Mouse (Mus musculus): ENCODE measurements at regions not wholly inside any gene's neighbourhood (a gene's known extent, or its start where the extent isn't known, plus 50 kb on each side); places are given as distances from the start of the nearest gene placed in this dataset.

DNA sequence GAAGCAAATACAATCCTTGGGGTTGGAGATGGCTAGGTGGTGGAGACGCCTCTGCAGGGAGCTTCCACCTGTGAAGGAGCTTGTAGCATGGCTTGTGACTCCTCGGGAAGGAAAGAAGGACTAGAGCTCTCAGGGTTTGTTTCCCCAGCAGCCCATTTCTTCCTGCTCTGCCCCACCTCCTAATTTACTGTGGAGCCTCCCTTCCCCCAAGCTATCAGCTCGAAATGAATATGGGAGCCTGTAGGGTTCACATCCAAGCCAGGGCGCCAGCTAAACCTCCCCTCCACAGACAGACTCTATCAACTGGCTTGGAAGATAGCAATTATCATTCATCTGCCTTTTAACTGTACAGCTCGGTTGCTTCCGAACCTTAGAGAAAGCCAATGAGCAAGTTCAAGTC lies 70.3 kb upstream of the Slc4a7 start:
- H3K4me3 ChIP-seq (ENCODE audit: inconsistent target), result no peak overlapping the region
- H3K27ac ChIP-seq, result no peak overlapping the region
- WGBS (ENCODE audit: missing documents), result 97% methylated on average over 6 of the region's 6 CpGs
- H3K36me3 ChIP-seq (ENCODE audit: inconsistent target), result no peaks in the 10 kb centered on the region
- no peaks in the 10 kb centered on the region for H3K79me2 ChIP-seq (ENCODE audit: inconsistent target)

DNA sequence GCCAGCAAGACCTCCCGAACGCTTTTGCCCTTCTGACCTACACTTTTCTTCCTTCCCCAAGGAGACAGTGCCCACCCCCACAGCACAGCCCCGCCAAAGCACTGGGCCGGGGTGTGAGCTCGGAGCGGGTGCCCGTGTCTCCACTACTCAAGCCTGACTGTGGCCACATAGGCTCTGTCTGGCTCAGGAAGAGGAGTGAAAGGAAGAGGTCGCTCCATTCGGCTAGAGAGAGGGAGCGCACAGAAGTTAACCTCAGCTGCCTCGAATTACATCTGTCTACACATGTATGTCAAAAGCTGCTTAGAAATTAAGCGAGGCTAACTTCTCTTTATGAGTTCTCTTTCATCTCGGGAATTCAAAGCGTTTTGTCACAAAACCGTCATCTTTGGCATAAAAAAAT lies 69.6 kb upstream of the Slc4a7 start:
- 25% methylated on average over 14 of the region's 15 CpGs for WGBS (ENCODE audit: missing documents)
- Histone ChIP-seq H3K36me3 (ENCODE audit: inconsistent target) (no peaks in the 10 kb centered on the region), H3K79me2 (ENCODE audit: inconsistent target) (no peaks in the 10 kb centered on the region), H3K27ac (peak overlapping the region; percentile 87), H3K4me3 (ENCODE audit: inconsistent target) (peak overlapping the region; percentile 26; the same call in 1 of the 2 replicates)

- WGBS (ENCODE audit: missing documents), result 2% methylated on average over 21 of the region's 22 CpGs
- no peaks in the 10 kb centered on the region for H3K79me2 ChIP-seq (ENCODE audit: inconsistent target)
- peak overlapping the region; percentile 26 for H3K4me3 ChIP-seq (ENCODE audit: inconsistent target)
- H3K36me3 ChIP-seq (ENCODE audit: inconsistent target), result no peaks in the 10 kb centered on the region
- peak overlapping the region; percentile 87 for H3K27ac ChIP-seq
Observed at GRCm38 (mm10) chr14:14632951-14633931, 68.8 kb upstream of the Slc4a7 start.

- no peaks in the 10 kb centered on the region for H3K79me2 ChIP-seq (ENCODE audit: inconsistent target)
- H3K27ac ChIP-seq, result peak overlapping the region; percentile 87
- no peaks in the 10 kb centered on the region for H3K36me3 ChIP-seq (ENCODE audit: inconsistent target)
- 71% methylated on average over 2 of the region's 2 CpGs for WGBS (ENCODE audit: missing documents)
- H3K4me3 ChIP-seq (ENCODE audit: inconsistent target), result peak overlapping the region; percentile 26
Observed at GRCm38 (mm10) chr14:14634021-14634420, 68.1 kb upstream of the Slc4a7 start.

- Histone ChIP-seq H3K36me3 (ENCODE audit: inconsistent target) (no peaks in the 10 kb centered on the region), H3K79me2 (ENCODE audit: inconsistent target) (no peaks in the 10 kb centered on the region), H3K27ac (peak overlapping the region; percentile 61), H3K4me3 (ENCODE audit: inconsistent target) (no peak overlapping the region)
- 63% methylated on average over 7 of the region's 7 CpGs for WGBS (ENCODE audit: missing documents)
Observed at GRCm38 (mm10) chr14:14639102-14640015, 62.7 kb upstream of the Slc4a7 start.

- Histone ChIP-seq H3K27ac (peak overlapping the region; percentile 61), H3K36me3 (ENCODE audit: inconsistent target) (no peaks in the 10 kb centered on the region), H3K4me3 (ENCODE audit: inconsistent target) (no peak overlapping the region), H3K79me2 (ENCODE audit: inconsistent target) (no peaks in the 10 kb centered on the region)
- WGBS (ENCODE audit: missing documents), result 0% methylated on average over 3 of the region's 3 CpGs
Observed at GRCm38 (mm10) chr14:14640023-14640441, 62.0 kb upstream of the Slc4a7 start.

DNA sequence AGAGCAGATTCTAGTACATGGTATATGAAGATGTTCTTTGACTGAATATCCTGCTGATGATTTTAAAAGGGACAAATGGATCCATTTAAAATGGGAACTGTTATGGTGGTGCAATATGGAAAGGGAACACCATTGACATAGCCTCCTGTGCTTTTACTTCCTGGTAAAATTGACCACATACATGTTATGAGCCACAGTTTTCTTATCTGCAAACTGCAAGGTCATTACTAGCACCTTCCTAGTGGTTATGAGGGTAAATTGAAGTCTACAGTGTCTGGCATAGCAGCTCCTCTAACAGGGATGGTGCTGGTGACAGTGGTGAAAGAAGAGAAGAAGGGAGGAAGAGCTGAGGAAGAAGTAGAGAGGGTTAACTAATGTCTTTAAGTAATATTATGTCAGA lies 61.5 kb upstream of the Slc4a7 start:
- Histone ChIP-seq H3K27ac (peak overlapping the region; percentile 61), H3K79me2 (ENCODE audit: inconsistent target) (no peaks in the 10 kb centered on the region), H3K4me3 (ENCODE audit: inconsistent target) (no peak overlapping the region), H3K36me3 (ENCODE audit: inconsistent target) (no peaks in the 10 kb centered on the region)

DNA sequence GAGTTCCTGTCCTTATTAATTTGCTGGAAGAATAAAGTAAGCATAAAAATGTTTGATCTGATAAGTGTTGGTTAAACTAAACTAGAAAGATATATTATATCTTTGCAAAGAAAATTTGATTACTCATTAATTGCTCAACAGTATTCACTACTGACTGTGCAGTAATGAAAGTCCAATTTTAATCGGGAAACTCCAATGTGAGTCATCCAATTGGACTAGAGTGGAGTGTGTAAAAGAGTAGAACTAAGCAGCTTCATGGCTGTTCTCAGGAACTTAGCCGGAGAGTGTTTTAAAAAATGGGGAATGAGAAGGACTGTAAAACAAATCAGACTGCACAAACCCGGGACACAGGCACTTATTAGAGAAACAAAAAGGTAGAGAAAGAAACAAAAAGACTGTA lies 58.5 kb upstream of the Slc4a7 start:
- no peaks in the 10 kb centered on the region for H3K36me3 ChIP-seq (ENCODE audit: inconsistent target)
- H3K27ac ChIP-seq, result no peak overlapping the region
- H3K79me2 ChIP-seq (ENCODE audit: inconsistent target), result no peaks in the 10 kb centered on the region
- no peak overlapping the region for H3K4me3 ChIP-seq (ENCODE audit: inconsistent target)
- WGBS (ENCODE audit: missing documents), result 82% methylated on average over 3 of the region's 3 CpGs

- Histone ChIP-seq H3K27ac (no peak overlapping the region), H3K4me3 (ENCODE audit: inconsistent target) (no peak overlapping the region), H3K79me2 (ENCODE audit: inconsistent target) (no peaks in the 10 kb centered on the region), H3K36me3 (ENCODE audit: inconsistent target) (no peaks in the 10 kb centered on the region)
- WGBS (ENCODE audit: missing documents), result 91% methylated on average over 2 of the region's 3 CpGs
Observed at GRCm38 (mm10) chr14:14645084-14645483, 57.0 kb upstream of the Slc4a7 start.
